Mouse (Mus musculus): ENCODE data around the gene Hpse2. TPM values are rescaled to one million over a fixed set of nuclear protein-coding genes. Genes with fewer than 3 reads are reported as not detected.

The Hpse2 gene
- polyA plus RNA-seq, 1 experiment from 2014 or later, result 1.3 TPM

DNA sequence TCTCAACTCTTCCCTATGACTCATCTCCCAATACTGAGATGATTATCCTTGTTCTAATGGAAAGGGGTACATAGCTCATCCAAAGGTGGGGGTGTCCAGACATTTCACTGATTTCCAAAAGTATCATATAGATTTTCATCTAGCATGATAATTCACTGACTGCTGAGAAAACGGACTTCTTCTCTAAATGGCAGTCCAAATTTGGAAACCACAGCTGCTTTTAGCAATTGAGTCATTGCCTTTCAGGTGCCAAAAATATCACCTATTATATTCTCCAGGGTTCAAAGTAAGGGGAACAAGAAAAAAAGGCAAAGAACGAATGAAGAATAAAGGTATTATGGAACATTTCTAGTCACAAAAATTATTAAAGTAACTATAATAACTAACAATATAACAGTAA is 459.9 kb downstream of the Hpse2 start:
- Histone ChIP-seq H3K4me1 (no peaks in the 10 kb centered on the region), H3K27ac (no peak overlapping the region), H3K4me3 (no peak overlapping the region), H3K9ac (no peak overlapping the region), H3K36me3 (no peaks in the 10 kb centered on the region), H3K4me2 (replicated peaks) (no peak overlapping the region), H3K27me3 (no peaks in the 10 kb centered on the region), H3K9me3 (replicated peaks) (no peaks in the 10 kb centered on the region)
- no peak for ATAC-seq (ENCODE audit: low FRiP score)
- 82% methylated on average over 2 of the region's 2 CpGs for WGBS

DNA sequence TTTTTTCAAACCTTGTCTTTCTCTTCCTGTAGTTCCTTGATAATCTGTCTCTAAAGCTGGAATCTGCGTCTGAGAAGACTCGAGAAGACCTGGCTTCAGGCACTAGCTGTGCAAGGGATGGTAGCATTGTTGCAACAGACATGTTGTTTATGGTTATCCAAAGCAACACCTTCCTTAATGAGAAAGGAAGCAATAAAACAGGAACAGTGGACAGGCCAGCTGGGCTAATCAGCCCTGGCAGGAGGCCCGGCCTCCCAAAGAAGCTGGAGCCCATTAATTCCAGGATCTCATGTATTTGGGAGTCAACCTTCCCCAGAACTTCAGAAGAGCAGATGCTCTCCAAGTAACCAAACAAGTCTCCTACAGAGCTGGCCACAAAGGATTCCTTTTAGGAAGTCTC is 465.5 kb downstream of the Hpse2 start:
- Histone ChIP-seq H3K27me3 (no peaks in the 10 kb centered on the region), H3K9me3 (replicated peaks) (no peaks in the 10 kb centered on the region), H3K36me3 (no peaks in the 10 kb centered on the region), H3K9ac (no peak overlapping the region), H3K4me2 (replicated peaks) (no peak overlapping the region), H3K4me1 (no peaks in the 10 kb centered on the region), H3K27ac (no peak overlapping the region), H3K4me3 (no peak overlapping the region)
- WGBS, result 87% methylated on average over 3 of the region's 3 CpGs
- no peak for ATAC-seq (ENCODE audit: low FRiP score)

DNA sequence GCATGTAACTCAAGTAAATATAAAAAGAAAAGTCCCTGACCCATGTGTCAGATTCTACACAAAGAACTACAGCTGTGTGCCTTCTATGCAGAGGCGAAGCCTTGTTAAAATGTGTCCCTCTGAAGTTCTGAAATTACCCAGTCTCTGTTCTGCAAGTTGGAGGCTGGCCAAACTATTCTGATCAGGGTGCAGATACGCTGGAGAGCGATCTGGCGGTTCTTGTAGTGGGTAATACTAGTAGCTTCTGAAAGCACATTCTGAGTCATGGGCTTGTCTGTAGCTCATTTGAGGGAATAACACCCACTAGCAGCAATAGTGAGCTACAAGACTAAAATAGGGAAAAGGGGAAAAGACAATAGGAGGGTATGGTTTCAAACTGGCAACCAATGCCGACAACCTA is 474.5 kb downstream of the Hpse2 start:
- H3K4me2 ChIP-seq (replicated peaks), result no peak overlapping the region
- no peaks in the 10 kb centered on the region for H3K4me1 ChIP-seq
- no peak for ATAC-seq (ENCODE audit: low FRiP score)
- no peaks in the 10 kb centered on the region for H3K27me3 ChIP-seq
- H3K27ac ChIP-seq, result no peak overlapping the region
- H3K4me3 ChIP-seq, result no peak overlapping the region
- no peak overlapping the region for H3K9ac ChIP-seq
- no peaks in the 10 kb centered on the region for H3K36me3 ChIP-seq
- no peaks in the 10 kb centered on the region for H3K9me3 ChIP-seq (replicated peaks)
- WGBS, result 86% methylated on average over 5 of the region's 5 CpGs

DNA sequence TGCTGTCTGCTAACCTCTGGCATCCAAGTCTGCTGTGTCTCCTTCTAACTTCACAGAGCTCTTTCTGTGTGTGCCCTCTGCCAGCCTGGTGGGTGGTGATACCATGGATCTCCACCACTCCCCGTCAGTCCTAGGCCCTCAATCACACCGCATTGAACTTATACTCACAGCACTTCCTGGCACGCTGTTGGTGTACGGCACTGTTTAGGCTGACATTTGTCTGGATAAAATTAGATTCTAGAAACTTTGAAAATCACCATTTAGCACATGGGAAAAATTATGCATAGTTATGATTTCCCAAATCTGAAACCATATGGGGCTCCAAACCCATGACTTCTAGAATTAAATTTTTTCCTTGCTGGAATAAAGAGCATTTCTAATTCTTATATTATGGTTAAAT is 478.4 kb downstream of the Hpse2 start:
- ATAC-seq (ENCODE audit: low FRiP score), result no peak
- no peaks in the 10 kb centered on the region for H3K27me3 ChIP-seq
- 82% methylated on average over 4 of the region's 4 CpGs for WGBS
- H3K9me3 ChIP-seq (replicated peaks), result no peaks in the 10 kb centered on the region
- no peak overlapping the region for H3K4me3 ChIP-seq
- H3K36me3 ChIP-seq, result no peaks in the 10 kb centered on the region
- no peak overlapping the region for H3K9ac ChIP-seq
- no peak overlapping the region for H3K4me2 ChIP-seq (replicated peaks)
- peaks cover 2% of the 10 kb centered on the region for H3K4me1 ChIP-seq
- no peak overlapping the region for H3K27ac ChIP-seq

GRCm38 (mm10) chr19:42908553-42908952 is 479.6 kb downstream of the Hpse2 start:
- H3K4me3 ChIP-seq, result no peak overlapping the region
- no peak overlapping the region for H3K9ac ChIP-seq
- H3K4me1 ChIP-seq, result peaks cover 12% of the 10 kb centered on the region
- WGBS, result 90% methylated on average over 6 of the region's 6 CpGs
- H3K27me3 ChIP-seq, result no peaks in the 10 kb centered on the region
- H3K9me3 ChIP-seq (replicated peaks), result no peaks in the 10 kb centered on the region
- H3K4me2 ChIP-seq (replicated peaks), result no peak overlapping the region
- no peak for ATAC-seq (ENCODE audit: low FRiP score)
- no peaks in the 10 kb centered on the region for H3K36me3 ChIP-seq
- H3K27ac ChIP-seq, result no peak overlapping the region

GRCm38 (mm10) chr19:42906328-42906727 is 481.8 kb downstream of the Hpse2 start:
- H3K27me3 ChIP-seq, result no peaks in the 10 kb centered on the region

GRCm38 (mm10) chr19:42904726-42905125 is 483.4 kb downstream of the Hpse2 start:
- Histone ChIP-seq H3K36me3 (no peaks in the 10 kb centered on the region), H3K9me3 (replicated peaks) (no peaks in the 10 kb centered on the region), H3K9ac (no peak overlapping the region), H3K27me3 (no peaks in the 10 kb centered on the region), H3K4me1 (peaks cover 19% of the 10 kb centered on the region), H3K27ac (peak overlapping the region; percentile 31; the same call in 1 of the 2 replicates), H3K4me2 (replicated peaks) (no peak overlapping the region), H3K4me3 (no peak overlapping the region)
- 35% methylated on average over 7 of the region's 7 CpGs for WGBS
- ATAC-seq (ENCODE audit: low FRiP score), result peak; percentile 60; the same call in 1 of the 2 replicates

More at GRCm38 (mm10) chr19:42906328-42906727, 481.8 kb downstream of the Hpse2 start:
- H3K4me3 ChIP-seq, result no peak overlapping the region
- H3K4me2 ChIP-seq (replicated peaks), result no peak overlapping the region
- H3K4me1 ChIP-seq, result peaks cover 19% of the 10 kb centered on the region
- no peaks in the 10 kb centered on the region for H3K9me3 ChIP-seq (replicated peaks)
- no peak overlapping the region for H3K9ac ChIP-seq
- H3K27ac ChIP-seq, result no peak overlapping the region
- 61% methylated on average over 5 of the region's 5 CpGs for WGBS
- no peaks in the 10 kb centered on the region for H3K36me3 ChIP-seq
- ATAC-seq (ENCODE audit: low FRiP score), result no peak

- 42% methylated on average over 4 of the region's 4 CpGs for WGBS
- H3K9ac ChIP-seq, result no peak overlapping the region
- no peaks in the 10 kb centered on the region for H3K27me3 ChIP-seq
- H3K4me3 ChIP-seq, result no peak overlapping the region
- peak overlapping the region; percentile 31; the same call in 1 of the 2 replicates for H3K27ac ChIP-seq
- peak; percentile 87 for ATAC-seq (ENCODE audit: low FRiP score)
- no peak overlapping the region for H3K4me2 ChIP-seq (replicated peaks)
- H3K4me1 ChIP-seq, result peaks cover 19% of the 10 kb centered on the region
- no peaks in the 10 kb centered on the region for H3K36me3 ChIP-seq
- no peaks in the 10 kb centered on the region for H3K9me3 ChIP-seq (replicated peaks)
These were observed 483.9 kb downstream of the Hpse2 start for GRCm38 (mm10) chr19:42904240-42904639.

GRCm38 (mm10) chr19:42903840-42904239 is 484.3 kb downstream of the Hpse2 start:
- WGBS, result 48% methylated on average over 6 of the region's 6 CpGs
- peak overlapping the region; percentile 31; the same call in 1 of the 2 replicates for H3K27ac ChIP-seq
- ATAC-seq (ENCODE audit: low FRiP score), result no peak; the same call in 1 of the 2 replicates

GRCm38 (mm10) chr19:42902410-42903021 is 485.6 kb downstream of the Hpse2 start:
- Histone ChIP-seq H3K9me3 (replicated peaks) (no peaks in the 10 kb centered on the region), H3K9ac (no peak overlapping the region), H3K27me3 (no peaks in the 10 kb centered on the region), H3K36me3 (no peaks in the 10 kb centered on the region), H3K4me2 (replicated peaks) (no peak overlapping the region), H3K27ac (no peak overlapping the region), H3K4me3 (no peak overlapping the region), H3K4me1 (peaks cover 19% of the 10 kb centered on the region)
- 70% methylated on average over 6 of the region's 6 CpGs for WGBS
- 0 out of 2 replicates have a peak, but pooled peaks have one; percentile 38 for ATAC-seq (ENCODE audit: low FRiP score)

More at GRCm38 (mm10) chr19:42903840-42904239, 484.3 kb downstream of the Hpse2 start:
- no peak overlapping the region for H3K9ac ChIP-seq
- H3K36me3 ChIP-seq, result no peaks in the 10 kb centered on the region
- no peaks in the 10 kb centered on the region for H3K27me3 ChIP-seq
- peaks cover 19% of the 10 kb centered on the region for H3K4me1 ChIP-seq
- H3K4me3 ChIP-seq, result no peak overlapping the region
- no peak overlapping the region for H3K4me2 ChIP-seq (replicated peaks)
- H3K9me3 ChIP-seq (replicated peaks), result no peaks in the 10 kb centered on the region

DNA sequence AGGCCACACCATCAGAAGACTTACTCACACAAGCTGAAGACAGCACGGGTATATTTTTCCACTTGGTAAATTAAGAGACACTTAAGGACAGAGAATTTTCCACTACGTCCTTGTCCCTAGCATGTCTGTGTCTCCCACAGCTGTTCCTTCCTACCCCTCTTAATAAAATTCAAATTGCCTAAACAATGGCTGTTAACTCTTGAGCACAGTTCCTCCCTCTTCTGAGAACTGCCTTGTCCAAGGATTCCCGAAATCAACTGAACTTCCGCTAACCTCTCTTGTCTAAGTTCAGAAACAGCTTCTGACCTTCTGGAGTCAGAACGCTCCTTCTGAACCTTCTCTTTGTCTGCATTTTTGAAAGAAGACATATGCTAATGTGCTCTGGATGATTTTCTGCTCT is 496.6 kb downstream of the Hpse2 start:
- 40% methylated on average over 5 of the region's 5 CpGs for WGBS

GRCm38 (mm10) chr19:42877653-42878052 is 510.5 kb downstream of the Hpse2 start:
- no peak overlapping the region for H3K9ac ChIP-seq
- H3K4me3 ChIP-seq, result no peak overlapping the region
- H3K4me2 ChIP-seq (replicated peaks), result no peak overlapping the region
- WGBS, result 51% methylated on average over 4 of the region's 4 CpGs
- no peak overlapping the region for H3K27ac ChIP-seq
- H3K9me3 ChIP-seq (replicated peaks), result no peaks in the 10 kb centered on the region
- no peaks in the 10 kb centered on the region for H3K36me3 ChIP-seq
- no peak for ATAC-seq (ENCODE audit: low FRiP score)
- H3K4me1 ChIP-seq, result no peaks in the 10 kb centered on the region
- H3K27me3 ChIP-seq, result no peaks in the 10 kb centered on the region

More for the DNA sequence above, 496.6 kb downstream of the Hpse2 start:
- H3K36me3 ChIP-seq, result no peaks in the 10 kb centered on the region
- H3K4me2 ChIP-seq (replicated peaks), result no peak overlapping the region
- no peak overlapping the region for H3K9ac ChIP-seq
- no peak overlapping the region for H3K4me3 ChIP-seq
- no peaks in the 10 kb centered on the region for H3K27me3 ChIP-seq
- 0 out of 2 replicates have a peak, but pooled peaks cover 2% of the 10 kb centered on the region for H3K4me1 ChIP-seq
- ATAC-seq (ENCODE audit: low FRiP score), result no peak
- no peaks in the 10 kb centered on the region for H3K9me3 ChIP-seq (replicated peaks)
- H3K27ac ChIP-seq, result no peak overlapping the region

GRCm38 (mm10) chr19:42876563-42876962 is 511.6 kb downstream of the Hpse2 start:
- Histone ChIP-seq H3K9ac (no peak overlapping the region), H3K4me1 (no peaks in the 10 kb centered on the region), H3K9me3 (replicated peaks) (no peaks in the 10 kb centered on the region), H3K4me3 (no peak overlapping the region), H3K27ac (no peak overlapping the region), H3K4me2 (replicated peaks) (no peak overlapping the region), H3K36me3 (no peaks in the 10 kb centered on the region), H3K27me3 (no peaks in the 10 kb centered on the region)
- no peak for ATAC-seq (ENCODE audit: low FRiP score)
- WGBS, result 68% methylated on average over 4 of the region's 4 CpGs

Measured in hindbrain, embryonic 12.5 days (tissue).